Mouse (Mus musculus) lung, adult 10 weeks (tissue): ENCODE data around the gene Gm20814. TPM values are rescaled to one million over a fixed set of nuclear protein-coding genes. Genes with fewer than 3 reads are reported as not detected.

Experiments used
- polyA plus RNA-seq: library from polyadenylated mRNA; stranded (reverse); fragments of 350-450 nt; fragmentation: Illumina TruSeq; extraction: RNeasy Lipid Tissue Mini Kit (QIAGEN cat#74804); gene quantifications from one replicate; pipeline ENCODE4 v1.2.3, GENCODE M21; 2014; ENCODE audit warnings: low read depth, low replicate concordance; ENCODE audit not compliant: insufficient read depth

Gene Gm20814
- polyA plus RNA-seq: not detected

GRCm38 (mm10) chrY:75195556-75195955, at the start of gene Gm20814:
Gene Gm20814 (plus strand): TSS chrY:75195856.

